Mouse (Mus musculus) adrenal gland (tissue): ENCODE data around the gene Gm14410.
"Not testable (repeated sequence)": the region's sequence is repeated elsewhere in the genome, so short reads cannot be mapped to it uniquely, and the experiment has no call there.

Source experiments
- intact Hi-C: fragments of 180-260 bp; cut with DNase I; formaldehyde crosslinking; loops from one replicate; pipeline ENCODE4 v1.15.1; 2025
- long read RNA-seq, 2 experiments: library from polyadenylated mRNA; unstranded; transcript quantifications; one replicate each; pipeline ENCODE4 v2.0.0; 2020; ENCODE audit warnings: borderline replicate concordance in 1 of 2; ENCODE audit not compliant: insufficient replicate concordance in 1 of 2

Gm14410 gene
- long read RNA-seq, experiment 1, transcript Gm14410-201 (4 exons, 912 nt) = major isoform, 6 of 19 reads
- long read RNA-seq, experiment 1, partial matches to known transcripts = 3 of 19 reads
- long read RNA-seq, experiment 1, other reads (novel, unspliced or antisense) = 10 of 19 reads
- long read RNA-seq, experiment 2, transcript Gm14410-201 (4 exons, 912 nt) = major isoform, 10 of 18 reads
- long read RNA-seq, experiment 2, partial matches to known transcripts = 0 of 18 reads
- long read RNA-seq, experiment 2, other reads (novel, unspliced or antisense) = 8 of 18 reads

GRCm38 (mm10) chr2:177206341-177206740, at the start of gene Gm14410:
Gene Gm14410 (minus strand): TSS chr2:177206421.
- intact Hi-C loops = not testable (repeated sequence)

- intact Hi-C loops = loop anchor here (5.0 kb wide), 1 partner anchor 590 kb away; no protein-coding TSS in a partner anchor
Measured at GRCm38 (mm10) chr2:177247449-177247848, 41.2 kb upstream of the Gm14410 start.

- intact Hi-C loops = not testable (repeated sequence)
Measured at GRCm38 (mm10) chr2:177230461-177230860, 24.2 kb upstream of the Gm14410 start.

GRCm38 (mm10) chr2:177172749-177173148, 33.5 kb downstream of the Gm14410 start:
- intact Hi-C loops = not testable (repeated sequence)
